Mouse (Mus musculus) CH12.LX (cell line): Measurements from ENCODE around the gene Phip. TPM values are rescaled to one million over a fixed set of nuclear protein-coding genes. Genes with fewer than 3 reads are reported as not detected.

Source experiments
- DNase-seq: peaks from one replicate; pipeline ENCODE4 v3.0.0-alpha.2; 2013; ENCODE audit errors: extremely low read depth
- H3K27ac ChIP-seq: 2 replicates; pipeline ENCODE4 v1.5.1; 2012; ENCODE audit warnings: low read depth, mild to moderate bottlenecking, control low read depth, moderate library complexity; ENCODE audit not compliant: insufficient read depth
- H3K27me3 ChIP-seq: replicated peaks from 2 replicates; pipeline ENCODE3; 2012; ENCODE audit warnings: inconsistent platforms
- H3K36me3 ChIP-seq, 2 experiments: replicated peaks in 1 of 2; 2 replicates each; pipeline versions ENCODE3 to v1.6.1; 2012; ENCODE audit warnings: inconsistent platforms in 1 of 2, low read length in 1 of 2, mild to moderate bottlenecking in 1 of 2, mixed read lengths in 1 of 2, moderate library complexity in 1 of 2; ENCODE audit not compliant: control insufficient read depth in 1 of 2, insufficient read depth in 1 of 2
- H3K4me1 ChIP-seq, 2 experiments: 2 replicates each; pipeline ENCODE4 v1.6.1; 2012; ENCODE audit warnings: inconsistent platforms in 1 of 2, moderate library complexity in 1 of 2; ENCODE audit not compliant: insufficient read depth in 2 of 2, control insufficient read depth in 1 of 2
- H3K4me2 ChIP-seq: 2 replicates; pipeline ENCODE4 v1.6.1; 2012; ENCODE audit warnings: low read depth, mild to moderate bottlenecking, control low read depth; ENCODE audit not compliant: poor library complexity, insufficient read depth, severe bottlenecking
- H3K4me3 ChIP-seq, 3 experiments: fragments of 150-350 bp in 1 of 3; sonication (generic) in 1 of 3; replicated peaks in 1 of 3; 2 replicates each; pipeline versions ENCODE3 to v1.5.1; 2011 to 2012; ENCODE audit warnings: low read depth in 2 of 3, low read length in 2 of 3, mild to moderate bottlenecking in 2 of 3, moderate library complexity in 2 of 3, control low read depth in 1 of 3, improper control_type of control experiment in 1 of 3, inconsistent platforms in 1 of 3, mixed read lengths in 1 of 3; ENCODE audit not compliant: poor library complexity in 1 of 3
- H3K79me2 ChIP-seq: replicated peaks from 2 replicates; pipeline ENCODE4 v1.6.1; 2012; ENCODE audit warnings: mild to moderate bottlenecking, moderate library complexity; ENCODE audit not compliant: control insufficient read depth, poor library complexity, insufficient read depth, severe bottlenecking; ENCODE audit errors: extremely low read depth
- H3K9ac ChIP-seq: 2 replicates; pipeline ENCODE4 v1.6.1; 2012; ENCODE audit warnings: low read depth, mild to moderate bottlenecking, control low read depth, moderate library complexity; ENCODE audit not compliant: insufficient read depth
- H3K9me3 ChIP-seq: replicated peaks from 2 replicates; pipeline ENCODE3; 2012; ENCODE audit warnings: low read length, inconsistent platforms, mixed read lengths
- CHD1 ChIP-seq: IDR thresholded peaks from 2 replicates; pipeline ENCODE4 v1.6.1; 2012; ENCODE audit warnings: low read depth, low read length, improper control_type of control experiment, inconsistent platforms
- CHD2 ChIP-seq: IDR thresholded peaks from 2 replicates; pipeline ENCODE4 v1.6.1; 2011; ENCODE audit warnings: low read length, improper control_type of control experiment
- ELF1 ChIP-seq: IDR thresholded peaks from 2 replicates; pipeline ENCODE4 v1.6.1; 2014; ENCODE audit warnings: low read depth, mild to moderate bottlenecking, inconsistent platforms, low read length, improper control_type of control experiment
- EP300 ChIP-seq: IDR thresholded peaks from 2 replicates; pipeline ENCODE4 v1.6.1; 2011; ENCODE audit warnings: low read length, improper control_type of control experiment
- HCFC1 ChIP-seq: IDR thresholded peaks from 2 replicates; pipeline ENCODE4 v1.6.1; 2012; ENCODE audit warnings: low read depth, mild to moderate bottlenecking, inconsistent platforms, low read length, improper control_type of control experiment
- KAT2A ChIP-seq: IDR thresholded peaks from 2 replicates; pipeline ENCODE4 v1.6.1; 2012; ENCODE audit warnings: low read length, improper control_type of control experiment, inconsistent platforms; ENCODE audit not compliant: insufficient replicate concordance
- MAX ChIP-seq: IDR thresholded peaks from 2 replicates; pipeline ENCODE4 v1.6.1; 2011; ENCODE audit warnings: low read length, improper control_type of control experiment
- MEF2A ChIP-seq: IDR thresholded peaks from 2 replicates; pipeline ENCODE4 v1.6.1; 2014; ENCODE audit warnings: low read depth, mild to moderate bottlenecking, inconsistent platforms, low read length, improper control_type of control experiment, borderline replicate concordance
- MXI1 ChIP-seq: IDR thresholded peaks from 2 replicates; pipeline ENCODE4 v1.6.1; 2011; ENCODE audit warnings: mild to moderate bottlenecking, low read depth, low read length, improper control_type of control experiment
- MYC ChIP-seq: IDR thresholded peaks from 2 replicates; pipeline ENCODE4 v1.6.1; 2011; ENCODE audit warnings: low read depth, mild to moderate bottlenecking, improper control_type of control experiment, low read length
- NELFE ChIP-seq: IDR thresholded peaks from 2 replicates; pipeline ENCODE4 v1.6.1; 2011; ENCODE audit warnings: low read depth, low read length, improper control_type of control experiment
- PAX5 ChIP-seq: IDR thresholded peaks from 2 replicates; pipeline ENCODE4 v1.6.1; 2012; ENCODE audit warnings: low read length, inconsistent platforms, mixed read lengths
- SMC3 ChIP-seq: IDR thresholded peaks from 2 replicates; pipeline ENCODE4 v1.6.1; 2011; ENCODE audit warnings: low read depth, low read length, improper control_type of control experiment
- TBP ChIP-seq: conservative IDR thresholded peaks from 2 replicates; pipeline ENCODE4 v1.6.1; 2011; ENCODE audit warnings: low read depth, low read length, improper control_type of control experiment
- TCF12 ChIP-seq: IDR thresholded peaks from 2 replicates; pipeline ENCODE4 v1.6.1; 2014; ENCODE audit warnings: low read depth, mild to moderate bottlenecking, inconsistent platforms, low read length, improper control_type of control experiment
- USF1 ChIP-seq: IDR thresholded peaks from 2 replicates; pipeline ENCODE4 v1.6.1; 2014; ENCODE audit warnings: low read depth, mild to moderate bottlenecking, inconsistent platforms, low read length, improper control_type of control experiment
- USF2 ChIP-seq: conservative IDR thresholded peaks from 2 replicates; pipeline ENCODE4 v1.6.1; 2011; ENCODE audit warnings: low read depth, low read length, improper control_type of control experiment
- ZNF384 ChIP-seq: IDR thresholded peaks from 2 replicates; pipeline ENCODE4 v1.6.1; 2012; ENCODE audit warnings: low read depth, low read length, improper control_type of control experiment, inconsistent platforms
- dilution Hi-C: fragments of 300-500 bp; cut with MboI; formaldehyde crosslinking; loops from 2 replicates; pipeline ENCODE4 v1.14.3; 2020; ENCODE audit warnings: low sequenced_read_pairs; ENCODE audit not compliant: extremely low pct_unique_long_range_greater_than_20kb, extremely low pct_ligation_motif_present
- in situ Hi-C: fragments of 300-500 bp; cut with MboI; formaldehyde crosslinking; loops from 3 replicates; pipeline ENCODE4 v1.14.3; 2019; ENCODE audit warnings: low sequenced_read_pairs, low pct_ligation_motif_present, low pct_unique_long_range_greater_than_20kb, mixed read lengths
- polyA plus RNA-seq: library from polyadenylated mRNA; unstranded; fragments of >175 nt; gene quantifications from 2 replicates; pipeline ENCODE4 v1.2.1, GENCODE M21; 2012; ENCODE audit warnings: low read depth; ENCODE audit not compliant: insufficient read length
- total RNA-seq, 2 experiments: library from RNA; depleted of rRNA; stranded (reverse); fragments of 300-350 nt in 1 of 2; fragments of >200 nt in 1 of 2; gene quantifications; 2 replicates each; pipeline ENCODE4 v1.2.3; 2012 to 2014

Gene Phip
- total and polyA plus RNA-seq, 3 experiments = 24.1 to 29.8 (median 28.8) TPM

GRCm38 (mm10) chr9:83008306-83008705 is 33.0 kb upstream of the Phip start:
- Histone ChIP-seq H3K36me3 (no peaks in the 10 kb centered on the region), H3K4me1 (peaks cover 7 to 12% of the 10 kb centered on the region in 2 experiments), H3K79me2 (no peaks in the 10 kb centered on the region), H3K27ac (no peak overlapping the region), H3K4me2 (no peak overlapping the region), H3K9ac (no peak overlapping the region), H3K4me3 (no peak overlapping the region), H3K9me3 (no peaks in the 10 kb centered on the region), H3K27me3 (no peaks in the 10 kb centered on the region)
- dilution Hi-C loops = no loop called here
- TF ChIP-seq MEF2A (peak; percentile 71; the same call in 1 of the 2 replicates), TCF12 (no peak)
- no peak for DNase-seq
- in situ Hi-C loops = no loop called here

DNA sequence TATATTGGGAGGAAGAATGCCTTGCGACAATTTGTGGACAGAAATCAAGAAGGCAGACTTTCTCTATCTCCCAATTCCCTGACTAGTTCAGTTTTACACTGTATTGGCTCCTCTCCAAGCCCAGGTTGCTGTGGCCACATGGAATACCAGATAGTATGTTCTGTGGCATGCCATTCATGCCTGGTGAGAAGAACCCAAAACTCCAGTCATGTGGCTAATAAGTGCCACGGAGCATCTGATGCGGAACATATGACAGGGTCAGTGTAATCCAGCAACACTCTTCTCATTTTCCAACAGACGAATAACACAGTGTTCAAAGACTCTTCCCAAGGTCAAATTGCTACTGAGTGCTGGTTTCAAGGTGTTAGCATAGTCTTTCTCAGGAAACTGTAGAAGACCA is 26.0 kb upstream of the Phip start:
- Histone ChIP-seq H3K27ac (no peak overlapping the region), H3K27me3 (no peaks in the 10 kb centered on the region), H3K9ac (no peak overlapping the region), H3K36me3 (no peaks in the 10 kb centered on the region), H3K4me3 (no peak overlapping the region), H3K9me3 (no peaks in the 10 kb centered on the region), H3K79me2 (no peaks in the 10 kb centered on the region), H3K4me1 (peaks cover 3 to 5% of the 10 kb centered on the region in 2 experiments; a peak in 3 of 4 replicates), H3K4me2 (no peak overlapping the region)
- dilution Hi-C loops (no loop called here), in situ Hi-C loops (no loop called here)
- TF ChIP-seq CHD1 = no peak
- no peak for TF ChIP-seq SMC3
- no peak for TF ChIP-seq PAX5
- TF ChIP-seq MYC = no peak
- no peak for TF ChIP-seq HCFC1
- no peak for TF ChIP-seq KAT2A
- no peak for TF ChIP-seq ELF1
- no peak for TF ChIP-seq USF1
- no peak for TF ChIP-seq CHD2
- no peak for TF ChIP-seq MXI1
- no peak for TF ChIP-seq NELFE
- no peak for TF ChIP-seq MAX
- no peak for TF ChIP-seq TBP
- no peak for TF ChIP-seq MEF2A
- no peak for TF ChIP-seq USF2
- no peak for TF ChIP-seq EP300
- no peak for TF ChIP-seq ZNF384
- no peak for DNase-seq
